Mouse (Mus musculus) retina, adult 2 months (tissue): Measurements from ENCODE around the gene Ncoa4.
"Not testable (repeated sequence)": the region's sequence is repeated elsewhere in the genome, so short reads cannot be mapped to it uniquely, and the experiment has no call there.

Experiments used
- DNase-seq: peaks from one replicate; pipeline ENCODE4 v3.0.0-alpha.2; 2012; ENCODE audit warnings: low read depth, low spot score

Gene Ncoa4

GRCm38 (mm10) chr14:32160563-32160962 lies 898 bp downstream of the Ncoa4 start:
- DNase-seq: no peak

GRCm38 (mm10) chr14:32161090-32161885 lies 1.6 kb downstream of the Ncoa4 start:
- DNase-seq: no peak

GRCm38 (mm10) chr14:32162231-32162630 lies 2.6 kb downstream of the Ncoa4 start:
- DNase-seq: no peak

- no peak for DNase-seq
These were observed 3.7 kb downstream of the Ncoa4 start for GRCm38 (mm10) chr14:32163203-32163888.

DNA sequence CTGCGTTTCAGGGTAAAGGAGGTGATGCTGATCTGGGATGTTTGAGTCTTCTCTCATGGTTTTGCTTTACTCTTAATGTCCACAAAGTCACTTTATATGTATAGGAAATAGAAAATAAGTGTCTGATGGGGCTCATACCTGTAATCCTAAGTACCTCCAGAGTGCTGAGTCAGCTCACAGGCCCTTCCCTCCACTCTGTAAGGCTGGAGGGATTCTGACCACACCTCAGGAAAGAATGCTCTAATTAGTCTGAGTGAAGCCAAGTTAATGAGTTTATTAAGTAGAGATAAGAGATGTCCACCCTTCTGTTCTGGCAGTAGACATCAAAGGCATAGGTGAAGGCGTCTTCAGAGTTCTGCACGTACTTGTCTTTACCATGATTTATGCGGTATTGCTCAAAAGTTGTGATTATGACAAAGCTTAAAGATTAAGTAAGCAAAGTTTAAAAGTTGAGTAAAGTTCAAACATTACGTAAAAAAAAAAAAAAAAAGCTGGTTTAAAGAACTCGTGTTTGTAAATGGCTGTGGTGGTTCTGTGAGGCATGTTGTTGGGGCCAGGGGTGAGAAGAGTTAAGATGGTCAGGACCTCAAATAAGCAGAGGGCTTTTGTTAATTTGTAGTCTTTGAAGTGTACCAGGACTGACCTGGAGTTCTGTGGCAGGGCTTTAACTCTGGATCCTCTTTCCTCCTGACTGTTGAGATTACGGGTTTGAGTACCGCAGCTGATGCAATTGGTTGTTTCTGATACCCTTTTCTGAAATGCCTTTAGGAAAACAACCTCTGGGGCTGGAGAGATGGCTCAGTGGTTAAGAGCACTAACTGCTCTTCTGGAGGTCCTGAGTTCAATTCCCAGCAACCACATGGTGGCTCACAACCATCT lies 4.7 kb downstream of the Ncoa4 start:
- DNase-seq: no peak

GRCm38 (mm10) chr14:32165278-32166061 lies 5.8 kb downstream of the Ncoa4 start:
- DNase-seq: peak; percentile 48

DNA sequence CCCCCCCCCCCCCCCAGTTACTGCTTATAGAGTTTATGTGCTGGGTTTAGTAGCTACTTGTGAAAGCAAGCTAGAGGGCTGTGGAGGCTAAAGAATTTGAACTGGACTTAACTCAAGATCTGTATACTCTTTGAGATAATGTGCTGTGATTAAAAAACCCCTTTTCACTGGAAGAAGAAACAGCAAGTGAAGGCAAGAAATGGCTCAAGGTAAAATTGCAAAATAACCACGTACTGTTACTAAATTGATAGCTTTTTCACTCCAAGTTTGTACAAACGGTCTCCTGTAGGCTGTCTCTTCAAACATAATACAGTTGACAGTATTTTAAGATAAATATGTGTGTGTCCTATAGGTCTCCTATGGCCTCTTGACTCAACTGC lies 6.4 kb downstream of the Ncoa4 start:
- DNase-seq: no peak

GRCm38 (mm10) chr14:32166840-32167239 lies 7.2 kb downstream of the Ncoa4 start:
- DNase-seq: no peak

DNA sequence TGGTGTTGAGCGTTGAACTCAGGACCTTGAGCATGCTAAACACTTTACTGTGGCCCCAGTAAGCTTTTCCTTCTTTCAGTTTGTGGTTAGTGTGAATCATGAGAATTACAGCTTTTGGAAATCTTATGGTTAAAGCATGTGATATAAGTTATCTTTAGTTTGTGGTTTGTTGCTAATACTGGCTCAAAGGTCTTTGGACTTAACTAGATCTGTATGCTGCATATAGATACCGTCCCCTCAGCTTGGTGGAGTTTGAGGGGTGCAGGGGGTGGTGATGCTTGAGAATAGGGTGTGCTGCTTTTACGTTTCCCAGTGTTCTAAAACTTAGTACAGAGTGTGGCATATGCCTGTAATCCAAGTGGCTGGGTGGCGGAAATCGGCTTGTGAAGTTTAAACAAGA lies 7.7 kb downstream of the Ncoa4 start:
- no peak for DNase-seq

GRCm38 (mm10) chr14:32168653-32169231 lies 9.1 kb downstream of the Ncoa4 start:
- DNase-seq: no peak

DNA sequence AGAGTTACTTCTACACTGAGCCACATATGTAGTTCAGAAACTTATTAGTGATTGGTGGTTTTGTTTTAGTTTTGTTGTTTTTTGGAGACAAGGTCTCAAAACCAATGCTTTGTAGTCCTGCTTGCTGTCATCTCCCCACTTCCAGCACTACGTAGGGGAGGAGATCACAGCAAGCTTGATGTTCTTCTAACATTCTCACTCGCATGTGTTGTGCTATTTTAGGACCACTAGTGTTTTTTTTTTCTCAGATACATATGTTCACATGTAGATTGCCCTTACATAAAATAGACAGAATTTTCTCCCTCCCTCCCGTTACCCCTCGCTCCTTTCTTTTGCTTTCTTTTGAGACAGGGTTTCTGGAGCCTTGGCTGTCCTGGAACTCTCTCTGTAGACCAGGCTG lies 10.5 kb downstream of the Ncoa4 start:
- no peak for DNase-seq

GRCm38 (mm10) chr14:32175310-32175709 lies 15.6 kb downstream of the Ncoa4 start:
- no peak for DNase-seq

GRCm38 (mm10) chr14:32176590-32176989 lies 16.9 kb downstream of the Ncoa4 start:
- DNase-seq: not testable (repeated sequence)

DNA sequence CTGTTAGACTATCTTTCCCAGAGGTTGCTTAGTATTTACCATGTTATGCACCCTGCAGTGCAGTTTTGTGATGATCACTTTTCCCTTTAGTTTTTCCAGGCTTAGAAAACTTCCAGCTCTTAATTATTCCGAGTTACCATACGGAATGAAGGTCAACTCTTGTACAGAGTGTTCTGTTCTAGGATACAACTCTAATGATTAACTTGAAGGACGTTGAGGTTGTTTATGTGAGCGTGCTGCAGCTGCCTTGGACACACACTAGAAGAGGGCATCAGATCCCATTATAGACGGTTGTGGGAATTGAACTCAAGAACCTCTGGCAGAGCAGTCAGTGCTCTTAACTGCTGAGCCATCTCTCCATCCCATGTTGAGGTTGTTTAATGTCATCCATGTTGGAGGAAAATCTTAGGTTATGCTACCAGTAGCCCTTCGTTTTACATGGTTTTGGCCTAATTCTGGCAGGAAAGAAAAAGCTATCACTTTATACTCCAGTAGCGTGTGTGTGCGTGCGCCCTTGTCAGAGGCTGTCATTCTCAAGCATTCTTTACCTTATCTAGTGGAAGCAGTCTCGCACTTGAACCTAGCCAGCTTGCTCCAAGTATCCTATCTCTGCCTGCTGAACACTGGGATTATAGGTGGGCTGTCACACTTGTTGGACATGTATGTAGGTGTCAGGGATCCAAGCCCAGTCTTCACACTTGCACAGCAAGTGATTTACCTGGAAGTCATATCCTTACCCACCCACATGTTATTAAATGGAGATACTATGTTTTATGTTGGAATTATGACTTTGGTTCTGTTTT lies 19.9 kb downstream of the Ncoa4 start:
- no peak for DNase-seq

- DNase-seq: no peak
These were observed 21.2 kb downstream of the Ncoa4 start for GRCm38 (mm10) chr14:32180861-32181260.

DNA sequence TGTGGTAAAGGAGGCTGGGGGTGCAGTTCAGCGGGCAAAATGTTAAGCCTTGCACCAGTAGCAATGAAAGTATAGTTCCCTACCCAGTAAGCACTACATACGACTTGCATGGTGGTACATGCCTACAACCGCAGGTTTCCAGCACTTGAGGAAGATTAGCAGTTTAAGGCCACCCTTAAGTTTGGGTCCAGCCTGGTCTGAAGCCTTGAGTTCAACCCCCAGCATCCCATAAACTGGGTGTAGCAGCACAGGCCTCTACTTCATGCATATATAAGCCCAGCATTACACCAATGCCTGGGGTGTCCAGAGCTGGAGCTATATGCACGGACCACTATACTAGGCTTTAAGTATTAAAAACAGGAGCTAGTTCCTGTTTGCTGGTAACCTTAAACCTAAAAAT lies 24.2 kb downstream of the Ncoa4 start:
- DNase-seq: no peak

GRCm38 (mm10) chr14:32190627-32191391 lies 31.1 kb downstream of the Ncoa4 start:
- no peak for DNase-seq

- DNase-seq: no peak
These were observed 32.3 kb downstream of the Ncoa4 start for GRCm38 (mm10) chr14:32191926-32192325.

- peak; percentile 26 for DNase-seq
These were observed 32.8 kb downstream of the Ncoa4 start for GRCm38 (mm10) chr14:32192437-32192836.
